Mouse (Mus musculus): Measurements from ENCODE around the gene Herc6.

Gene Herc6

GRCm38 (mm10) chr6:57581595-57581994 is 795 bp downstream of the Herc6 start:
- no peak for DNase-seq (ENCODE audit: low read depth)

- no peak for DNase-seq (ENCODE audit: low read depth)
These were observed 1.6 kb downstream of the Herc6 start for GRCm38 (mm10) chr6:57582356-57582755.

GRCm38 (mm10) chr6:57605546-57606307 is 24.9 kb downstream of the Herc6 start:
- DNase-seq (ENCODE audit: low read depth): no peak

GRCm38 (mm10) chr6:57607999-57608398 is 27.2 kb downstream of the Herc6 start:
- no peak for DNase-seq (ENCODE audit: low read depth)

GRCm38 (mm10) chr6:57609631-57610030 is 28.8 kb downstream of the Herc6 start:
- DNase-seq (ENCODE audit: low read depth): peak; percentile 56

- no peak for DNase-seq (ENCODE audit: low read depth)
These were observed 35.0 kb downstream of the Herc6 start for GRCm38 (mm10) chr6:57615788-57616187.

- DNase-seq (ENCODE audit: low read depth): no peak
These were observed 58.7 kb downstream of the Herc6 start for GRCm38 (mm10) chr6:57639531-57639930.

GRCm38 (mm10) chr6:57641789-57642188 is 61.0 kb downstream of the Herc6 start:
- DNase-seq (ENCODE audit: low read depth): peak; percentile 94

- no peak for DNase-seq (ENCODE audit: low read depth)
These were observed 66.5 kb downstream of the Herc6 start for GRCm38 (mm10) chr6:57647256-57647655.

GRCm38 (mm10) chr6:57661295-57661694 is 80.5 kb downstream of the Herc6 start:
- DNase-seq (ENCODE audit: low read depth): no peak

GRCm38 (mm10) chr6:57684156-57684555 is 103.4 kb downstream of the Herc6 start:
- DNase-seq (ENCODE audit: low read depth): no peak

GRCm38 (mm10) chr6:57691467-57692261 is 110.9 kb downstream of the Herc6 start, which contains the start of gene Pyurf:
Pyurf (minus strand) TSS chr6:57692078.
- DNase-seq (ENCODE audit: low read depth): peak; percentile 94

- DNase-seq (ENCODE audit: low read depth): no peak
These were observed 112.3 kb downstream of the Herc6 start for GRCm38 (mm10) chr6:57693116-57693515.

GRCm38 (mm10) chr6:57701686-57702085 is 120.9 kb downstream of the Herc6 start:
- DNase-seq (ENCODE audit: low read depth): no peak

GRCm38 (mm10) chr6:57702376-57702742 is 121.6 kb downstream of the Herc6 start, which contains the start of gene Lancl2:
Lancl2 (plus strand) TSS chr6:57702540.
- DNase-seq (ENCODE audit: low read depth): peak; percentile 62

GRCm38 (mm10) chr6:57702743-57703499 is 122.1 kb downstream of the Herc6 start:
- peak; percentile 99 for DNase-seq (ENCODE audit: low read depth)

- peak; percentile 70 for DNase-seq (ENCODE audit: low read depth)
These were observed 122.9 kb downstream of the Herc6 start for GRCm38 (mm10) chr6:57703703-57704102.

- DNase-seq (ENCODE audit: low read depth): no peak
These were observed 125.9 kb downstream of the Herc6 start for GRCm38 (mm10) chr6:57706721-57707120.

- DNase-seq (ENCODE audit: low read depth): peak; percentile 47
These were observed 130.9 kb downstream of the Herc6 start for GRCm38 (mm10) chr6:57711726-57712125.
